Mouse (Mus musculus): ENCODE data around the gene Slc5a6. TPM values are rescaled to one million over a fixed set of nuclear protein-coding genes. Genes with fewer than 3 reads are reported as not detected.

The Slc5a6 gene
- total and polyA plus RNA-seq, 3 experiments, result 9.0 to 17.1 (median 10.9) TPM

DNA sequence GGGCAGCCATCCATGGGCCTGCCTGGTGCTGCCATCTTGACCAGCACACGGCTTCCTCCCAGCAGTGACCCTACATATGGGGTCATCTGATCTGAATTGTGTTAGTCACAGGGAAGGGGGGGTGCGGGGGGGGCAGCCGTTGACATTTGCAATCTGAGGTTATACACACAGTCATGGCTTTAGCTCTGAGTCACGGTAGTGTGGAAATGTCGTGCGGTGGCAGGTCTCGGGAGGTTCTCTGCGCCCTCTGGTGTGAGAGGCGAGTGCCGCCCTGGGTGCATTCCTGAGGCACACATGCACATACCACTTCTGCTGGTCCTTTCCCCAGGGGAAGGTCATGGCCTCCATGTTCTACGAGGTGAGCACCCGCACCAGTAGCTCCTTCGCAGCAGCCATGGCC lies 27.6 kb upstream of the Slc5a6 start:
- H3K27me3 ChIP-seq (replicated peaks), result no peaks in the 10 kb centered on the region
- TF ChIP-seq KAT2A (IDR thresholded peaks at IDR 0.05; ENCODE audit: insufficient replicate concordance, low read length) (no peak), JUND (conservative IDR thresholded peaks at IDR 0.05; ENCODE audit: low read depth, low read length) (no peak), CTCF (conservative IDR thresholded peaks at IDR 0.05 in 1 of 2, IDR thresholded peaks at IDR 0.05 in 1 of 2; ENCODE audit: low read depth in 2 of 2, low read length in 2 of 2) (no peak), CHD2 (IDR thresholded peaks at IDR 0.05; ENCODE audit: low read length) (no peak), POLR2AphosphoS2 (IDR thresholded peaks at IDR 0.05; ENCODE audit: low read depth, low read length) (no peak), MAX (IDR thresholded peaks at IDR 0.05; ENCODE audit: low read length) (no peak), MAZ (IDR thresholded peaks at IDR 0.05; ENCODE audit: low read depth, low read length) (no peak), NRF1 (IDR thresholded peaks at IDR 0.05; ENCODE audit: low read depth, low read length) (no peak)
- dilution Hi-C loops (cut with MboI; ENCODE audit: extremely low pct_ligation_motif_present, extremely low pct_unique_long_range_greater_than_20kb, low sequenced_read_pairs) (no loop called here), in situ Hi-C loops (cut with MboI; ENCODE audit: low pct_ligation_motif_present, low pct_unique_long_range_greater_than_20kb, low sequenced_read_pairs) (no loop called here)
- H3K9me3 ChIP-seq (replicated peaks; ENCODE audit: low read length), result no peaks in the 10 kb centered on the region
- peaks cover 81 to 94% of the 10 kb centered on the region in 2 experiments for H3K36me3 ChIP-seq (replicated peaks in 1 of 2; ENCODE audit: control insufficient read depth in 1 of 2, insufficient read depth in 1 of 2, low read length in 1 of 2)
- H3K4me2 ChIP-seq (ENCODE audit: insufficient read depth, low read depth, poor library complexity, severe bottlenecking), result no peak overlapping the region
- no peak overlapping the region for H3K4me3 ChIP-seq (replicated peaks in 1 of 3; ENCODE audit: low read depth in 2 of 3, low read length in 2 of 3, poor library complexity in 1 of 3)
- H3K9ac ChIP-seq (ENCODE audit: insufficient read depth, low read depth), result no peak overlapping the region
- DNase-seq (ENCODE audit: extremely low read depth), result no peak
- H3K27ac ChIP-seq (ENCODE audit: insufficient read depth, low read depth), result no peak overlapping the region
- no peaks in the 10 kb centered on the region for H3K79me2 ChIP-seq (replicated peaks; ENCODE audit: control insufficient read depth, extremely low read depth, insufficient read depth, poor library complexity, severe bottlenecking)
- no peaks in the 10 kb centered on the region for H3K4me1 ChIP-seq (ENCODE audit: control insufficient read depth in 1 of 2, insufficient read depth in 2 of 2)

DNA sequence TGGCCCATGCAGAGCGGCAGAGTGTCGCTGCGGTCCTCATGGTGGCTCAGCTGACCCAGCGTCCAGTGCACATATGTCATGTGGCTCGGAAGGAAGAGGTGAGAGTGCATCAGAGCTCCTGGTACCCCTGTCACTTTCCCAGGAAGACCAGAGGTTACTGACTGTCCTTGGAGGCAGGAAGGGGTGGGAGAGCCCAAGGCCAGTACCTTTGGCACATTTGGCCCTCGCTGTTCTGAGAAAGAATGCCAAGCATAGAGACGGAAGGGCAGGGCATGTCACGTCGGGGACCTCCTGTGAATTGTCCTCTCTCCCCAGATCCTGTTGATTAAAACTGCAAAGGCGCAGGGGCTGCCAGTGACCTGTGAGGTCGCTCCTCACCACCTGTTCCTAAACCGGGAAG lies 24.5 kb upstream of the Slc5a6 start:
- Histone ChIP-seq H3K9me3 (replicated peaks; ENCODE audit: low read length) (no peaks in the 10 kb centered on the region), H3K4me3 (replicated peaks in 1 of 3; ENCODE audit: low read depth in 2 of 3, low read length in 2 of 3, poor library complexity in 1 of 3) (no peak overlapping the region), H3K27ac (ENCODE audit: insufficient read depth, low read depth) (no peak overlapping the region), H3K4me2 (ENCODE audit: insufficient read depth, low read depth, poor library complexity, severe bottlenecking) (no peak overlapping the region), H3K4me1 (ENCODE audit: control insufficient read depth in 1 of 2, insufficient read depth in 2 of 2) (no peaks in the 10 kb centered on the region), H3K79me2 (replicated peaks; ENCODE audit: control insufficient read depth, extremely low read depth, insufficient read depth, poor library complexity, severe bottlenecking) (no peaks in the 10 kb centered on the region), H3K27me3 (replicated peaks) (no peaks in the 10 kb centered on the region), H3K36me3 (replicated peaks in 1 of 2; ENCODE audit: control insufficient read depth in 1 of 2, insufficient read depth in 1 of 2, low read length in 1 of 2) (peaks cover 96 to 98% of the 10 kb centered on the region in 2 experiments), H3K9ac (ENCODE audit: insufficient read depth, low read depth) (no peak overlapping the region)
- TF ChIP-seq NELFE (IDR thresholded peaks at IDR 0.05; ENCODE audit: low read depth, low read length) (no peak), ELF1 (IDR thresholded peaks at IDR 0.05; ENCODE audit: low read depth, low read length) (no peak), MAX (IDR thresholded peaks at IDR 0.05; ENCODE audit: low read length) (no peak), ZKSCAN1 (IDR thresholded peaks at IDR 0.05; ENCODE audit: borderline replicate concordance, low read depth, low read length) (no peak), MAZ (IDR thresholded peaks at IDR 0.05; ENCODE audit: low read depth, low read length) (no peak), EP300 (IDR thresholded peaks at IDR 0.05; ENCODE audit: low read length) (no peak), SIN3A (IDR thresholded peaks at IDR 0.05; ENCODE audit: low read length) (no peak), CHD2 (IDR thresholded peaks at IDR 0.05; ENCODE audit: low read length) (no peak), HCFC1 (IDR thresholded peaks at IDR 0.05; ENCODE audit: low read depth, low read length) (no peak), USF1 (IDR thresholded peaks at IDR 0.05; ENCODE audit: low read depth, low read length) (no peak), BHLHE40 (IDR thresholded peaks at IDR 0.05; ENCODE audit: low read depth, low read length) (no peak), JUN (IDR thresholded peaks at IDR 0.05; ENCODE audit: insufficient read depth, low read depth, low read length) (no peak), TBP (conservative IDR thresholded peaks at IDR 0.05; ENCODE audit: low read depth, low read length) (no peak), MAFK (IDR thresholded peaks at IDR 0.05; ENCODE audit: insufficient replicate concordance, low read length) (no peak), RCOR1 (conservative IDR thresholded peaks at IDR 0.05; ENCODE audit: low read depth, low read length) (no peak), ETS1 (conservative IDR thresholded peaks at IDR 0.05; ENCODE audit: low read depth, low read length) (no peak)
- in situ Hi-C loops (cut with MboI; ENCODE audit: low pct_ligation_motif_present, low pct_unique_long_range_greater_than_20kb, low sequenced_read_pairs), result no loop called here
- no peak for DNase-seq (ENCODE audit: extremely low read depth)
- dilution Hi-C loops (cut with MboI; ENCODE audit: extremely low pct_ligation_motif_present, extremely low pct_unique_long_range_greater_than_20kb, low sequenced_read_pairs), result no loop called here

All from CH12.LX (cell line).